Mouse (Mus musculus) brain, embryonic 18.5 days (tissue): ENCODE measurements at regions not wholly inside any gene's neighbourhood (a gene's known extent, or its start where the extent isn't known, plus 50 kb on each side); places are given as distances from the start of the nearest gene placed in this dataset.

Experiments
- DNase-seq: peaks from one replicate; pipeline ENCODE4 v3.0.0-alpha.2; 2012; ENCODE audit warnings: low read depth, low spot score

- no peak for DNase-seq
These were observed 303.5 kb upstream of the Ppp2r3a start for GRCm38 (mm10) chr9:101555011-101555673.

GRCm38 (mm10) chr9:101552789-101553188 lies 301.2 kb upstream of the Ppp2r3a start:
- DNase-seq, result no peak

- DNase-seq, result no peak
These were observed 299.7 kb upstream of the Ppp2r3a start for GRCm38 (mm10) chr9:101551256-101551655.

GRCm38 (mm10) chr9:101546213-101546832 lies 294.7 kb upstream of the Ppp2r3a start:
- DNase-seq, result no peak

- no peak for DNase-seq
These were observed 266.5 kb upstream of the Ppp2r3a start for GRCm38 (mm10) chr9:101518137-101518536.

- no peak for DNase-seq
These were observed 259.2 kb upstream of the Ppp2r3a start for GRCm38 (mm10) chr9:101510807-101511206.

GRCm38 (mm10) chr9:101509196-101509595 lies 257.6 kb upstream of the Ppp2r3a start:
- no peak for DNase-seq

GRCm38 (mm10) chr9:101507023-101507690 lies 255.6 kb upstream of the Ppp2r3a start:
- DNase-seq, result no peak

GRCm38 (mm10) chr9:101501706-101502465 lies 250.3 kb upstream of the Ppp2r3a start:
- no peak for DNase-seq

- DNase-seq, result no peak
These were observed 249.4 kb upstream of the Ppp2r3a start for GRCm38 (mm10) chr9:101501036-101501435.

GRCm38 (mm10) chr9:101498721-101499120 lies 247.1 kb upstream of the Ppp2r3a start:
- no peak for DNase-seq

- DNase-seq, result no peak
These were observed 244.2 kb upstream of the Ppp2r3a start for GRCm38 (mm10) chr9:101495768-101496167.

GRCm38 (mm10) chr9:101489013-101489412 lies 237.4 kb upstream of the Ppp2r3a start:
- DNase-seq, result no peak

- DNase-seq, result no peak
These were observed 224.6 kb upstream of the Ppp2r3a start for GRCm38 (mm10) chr9:101476223-101476622.

- no peak for DNase-seq
These were observed 221.5 kb upstream of the Ppp2r3a start for GRCm38 (mm10) chr9:101473074-101473461.

GRCm38 (mm10) chr9:101472101-101473073 lies 220.8 kb upstream of the Ppp2r3a start:
- DNase-seq, result peak; percentile 61

GRCm38 (mm10) chr9:101471665-101472064 lies 220.1 kb upstream of the Ppp2r3a start:
- DNase-seq, result no peak

GRCm38 (mm10) chr9:101469756-101470155 lies 218.2 kb upstream of the Ppp2r3a start:
- DNase-seq, result no peak

GRCm38 (mm10) chr9:101464727-101465427 lies 213.3 kb upstream of the Ppp2r3a start:
- no peak for DNase-seq

GRCm38 (mm10) chr9:101458947-101459627 lies 207.5 kb upstream of the Ppp2r3a start:
- no peak for DNase-seq
